20 mouse cellular contexts compared by ENCODE assay signal in the genomic region with DNA sequence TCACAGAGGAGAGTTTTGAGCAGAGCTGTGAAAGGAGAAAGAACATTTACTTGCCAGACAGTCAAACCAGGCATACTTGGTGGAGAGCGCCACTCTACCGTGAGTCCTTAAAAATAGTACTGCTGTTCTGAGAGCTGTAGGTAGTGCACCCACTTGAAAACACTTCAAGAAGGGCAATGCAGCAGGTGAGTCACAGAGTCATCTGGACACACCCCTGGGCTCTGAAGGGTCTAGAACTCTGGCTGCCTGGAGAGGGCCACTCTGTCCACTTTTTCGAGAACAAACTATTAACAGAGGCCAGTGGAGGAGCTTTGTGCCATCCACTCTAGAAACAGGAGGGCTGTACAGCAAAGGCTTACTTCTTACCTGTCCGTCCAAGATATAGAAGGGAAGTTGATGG. TPM values are rescaled to one million over a fixed set of nuclear protein-coding genes. Genes with fewer than 3 reads are reported as not detected.
DNase-seq lines count a peak whose midpoint lies in the region; ATAC-seq and TF ChIP-seq lines count a peak whose summit lies in the region.
"Had no signal": no experiment of that assay in that cellular context is flagged by ENCODE, and none has a peak within 500 bp of the region (broad histone marks: within the 10 kb centered on the region; RNA-seq: fewer than 3 reads in every experiment).

No protein-coding gene starts in this region.

- 0 out of 2 replicates have a peak, but pooled peaks cover 3% of the 10 kb centered on the region for H3K36me3 ChIP-seq in lung, embryonic 14.5 days (ENCODE audit: insufficient read depth)
- peaks cover 9% of the 10 kb centered on the region for H3K36me3 ChIP-seq in forebrain, embryonic 15.5 days
- peaks cover 20% of the 10 kb centered on the region; the same call in 1 of the 2 replicates for H3K36me3 ChIP-seq in forebrain, embryonic 10.5 days (replicated peaks)

- no peaks in the 10 kb centered on the region for H3K4me1 ChIP-seq in lung, embryonic 14.5 days (ENCODE audit: insufficient read depth)
- H3K4me1 ChIP-seq in forebrain, embryonic 15.5 days = no peaks in the 10 kb centered on the region
- no peaks in the 10 kb centered on the region for H3K4me1 ChIP-seq in forebrain, embryonic 10.5 days
- H3K4me1 ChIP-seq: embryonic facial prominence, embryonic 10.5 days; hindbrain, embryonic 13.5 days had no signal

- DNase-seq in brain, adult 2 months (ENCODE audit: low read depth, low spot score) = peak; percentile 12
- peak; percentile 41 for DNase-seq in lung, embryonic 14.5 days
- peak; percentile 67 for DNase-seq in lung, postnatal 10 days
- peak; percentile 46 to 80 for DNase-seq in lung, postnatal 4 days
- DNase-seq in embryo, embryonic 9.5 days (ENCODE audit: extremely low spot score) = no peak
- DNase-seq in forebrain, embryonic 10.5 days (ENCODE audit: extremely low spot score, low spot score) = no peak
- DNase-seq: adrenal gland, postnatal 10 days; cerebellum, adult 11-12 months; cerebellum, adult 9-10 months; cerebellum, postnatal 25 days; gastrocnemius, postnatal 14 days; heart, adult 2 months; heart, postnatal 14 days had no signal

- H3K9ac ChIP-seq in lung, embryonic 14.5 days = no peak overlapping the region
- H3K9ac ChIP-seq in forebrain, embryonic 15.5 days (replicated peaks) = no peak overlapping the region
- H3K9ac ChIP-seq: heart, embryonic 15.5 days; hindbrain, embryonic 13.5 days had no signal

- peak; percentile 63; the same call in 1 of the 2 replicates for ATAC-seq in lung, embryonic 14.5 days (ENCODE audit: insufficient read depth)
- ATAC-seq in forebrain, embryonic 15.5 days (replicated peaks) = no peak
- ATAC-seq: forebrain, embryonic 14.5 days had no signal

- H3K9me3 ChIP-seq in lung, embryonic 14.5 days (ENCODE audit: low read depth, low read length) = no peaks in the 10 kb centered on the region
- no peaks in the 10 kb centered on the region for H3K9me3 ChIP-seq in forebrain, embryonic 15.5 days
- no peaks in the 10 kb centered on the region for H3K9me3 ChIP-seq in forebrain, embryonic 10.5 days
- H3K9me3 ChIP-seq: embryonic facial prominence, embryonic 10.5 days; heart, embryonic 15.5 days; hindbrain, embryonic 13.5 days had no signal

- WGBS in lung, embryonic 14.5 days = 66% methylated on average over 4 of the region's 4 CpGs
- WGBS in forebrain, embryonic 15.5 days = 93% methylated on average over 4 of the region's 4 CpGs
- WGBS in forebrain, embryonic 10.5 days = 91% methylated on average over 4 of the region's 4 CpGs

- H3K27ac ChIP-seq in lung, embryonic 14.5 days (ENCODE audit: low read depth) = peak overlapping the region; percentile 63; the same call in 1 of the 2 replicates
- no peak overlapping the region for H3K27ac ChIP-seq in forebrain, embryonic 15.5 days (replicated peaks)
- H3K27ac ChIP-seq in forebrain, embryonic 10.5 days = no peak overlapping the region
- H3K27ac ChIP-seq: embryonic facial prominence, embryonic 10.5 days; heart, embryonic 15.5 days; hindbrain, embryonic 13.5 days had no signal

- no peak overlapping the region for H3K4me2 ChIP-seq in lung, embryonic 14.5 days
- no peak overlapping the region for H3K4me2 ChIP-seq in forebrain, embryonic 15.5 days (replicated peaks)
- H3K4me2 ChIP-seq: heart, embryonic 11.5 days; heart, embryonic 15.5 days; hindbrain, embryonic 13.5 days had no signal

- no peak overlapping the region for H3K4me3 ChIP-seq in lung, embryonic 14.5 days (ENCODE audit: low read depth, low read length)
- no peak overlapping the region for H3K4me3 ChIP-seq in forebrain, embryonic 15.5 days
- no peak overlapping the region for H3K4me3 ChIP-seq in forebrain, embryonic 10.5 days
- H3K4me3 ChIP-seq: embryonic facial prominence, embryonic 10.5 days; heart, adult 2 months; heart, embryonic 15.5 days; hindbrain, embryonic 13.5 days had no signal

- no peaks in the 10 kb centered on the region for H3K27me3 ChIP-seq in lung, embryonic 14.5 days (ENCODE audit: insufficient read depth, low read length)
- H3K27me3 ChIP-seq in forebrain, embryonic 15.5 days = no peaks in the 10 kb centered on the region
- H3K27me3 ChIP-seq in forebrain, embryonic 10.5 days (ENCODE audit: poor library complexity, severe bottlenecking) = no peaks in the 10 kb centered on the region
- H3K27me3 ChIP-seq: heart, embryonic 15.5 days; hindbrain, embryonic 13.5 days had no signal

- TF ChIP-seq CTCF in lung, embryonic 14.5 days (IDR thresholded peaks at IDR 0.05; ENCODE audit: low read depth) = no peak

RNA-seq across cellular contexts. Expression of a gene that starts 38.6 kb away (rescaled TPM):
- 68.3 and 76.7 TPM in 2 replicates for polyA plus RNA-seq in lung, embryonic 14.5 days (2014; fragmentation: Nextera tagmentation; extraction: Ambion mirVana)
- 11.3 and 13.9 TPM in 2 replicates for polyA plus RNA-seq in forebrain, embryonic 15.5 days (2015; fragmentation: Nextera tagmentation; extraction: Ambion mirVana)
- 14.8 and 17.5 TPM in 2 replicates for polyA plus RNA-seq in forebrain, embryonic 10.5 days (2016; fragmentation: Nextera tagmentation; extraction: Ambion mirVana)
- polyA plus RNA-seq: C2C12 had no signal

Comparison
In these comparisons a context has a peak if more than half of its experiments do, and no peak if none do; other contexts are left out.
1. DNase-seq: peak in brain, adult 2 months (single experiment), lung, embryonic 14.5 days (single experiment), lung, postnatal 10 days (single experiment) and lung, postnatal 4 days (2 of 2); none in embryo, embryonic 9.5 days (single experiment) and forebrain, embryonic 10.5 days (single experiment).